Mouse (Mus musculus): ENCODE results near the gene Nin. TPM values are rescaled to one million over a fixed set of nuclear protein-coding genes. Genes with fewer than 3 reads are reported as not detected.

Gene Nin
- polyA plus RNA-seq, 1 experiment from 2014 or later = 13.9 TPM

GRCm38 (mm10) chr12:70040981-70041380, 72.5 kb downstream of the Nin start:
- H3K4me1 ChIP-seq = no peaks in the 10 kb centered on the region
- no peak overlapping the region for H3K9ac ChIP-seq
- H3K9me3 ChIP-seq (replicated peaks) = no peaks in the 10 kb centered on the region
- no peaks in the 10 kb centered on the region for H3K27me3 ChIP-seq
- no peak overlapping the region for H3K27ac ChIP-seq
- 60% methylated on average over 6 of the region's 6 CpGs for WGBS
- ATAC-seq (replicated peaks; ENCODE audit: low FRiP score) = no peak
- no peak overlapping the region for H3K4me2 ChIP-seq
- peaks cover 68% of the 10 kb centered on the region for H3K36me3 ChIP-seq
- no peak overlapping the region for H3K4me3 ChIP-seq (replicated peaks)

GRCm38 (mm10) chr12:70036722-70037305, 76.7 kb downstream of the Nin start:
- no peak overlapping the region for H3K27ac ChIP-seq
- 95% methylated on average over 19 of the region's 19 CpGs for WGBS

GRCm38 (mm10) chr12:70026233-70026632, 87.3 kb downstream of the Nin start:
- H3K36me3 ChIP-seq = peaks cover 75% of the 10 kb centered on the region

More at GRCm38 (mm10) chr12:70036722-70037305, 76.7 kb downstream of the Nin start:
- Histone ChIP-seq H3K4me2 (no peak overlapping the region), H3K9me3 (replicated peaks) (no peaks in the 10 kb centered on the region), H3K4me3 (replicated peaks) (no peak overlapping the region), H3K4me1 (no peaks in the 10 kb centered on the region), H3K27me3 (no peaks in the 10 kb centered on the region), H3K9ac (no peak overlapping the region), H3K36me3 (peaks cover 59% of the 10 kb centered on the region)
- no peak for ATAC-seq (replicated peaks; ENCODE audit: low FRiP score)

GRCm38 (mm10) chr12:70025431-70025830, 88.1 kb downstream of the Nin start:
- Histone ChIP-seq H3K4me1 (0 out of 2 replicates have a peak, but pooled peaks cover 4% of the 10 kb centered on the region), H3K4me3 (replicated peaks) (no peak overlapping the region), H3K36me3 (peaks cover 76% of the 10 kb centered on the region), H3K27ac (no peak overlapping the region), H3K27me3 (no peaks in the 10 kb centered on the region), H3K9me3 (replicated peaks) (no peaks in the 10 kb centered on the region), H3K4me2 (no peak overlapping the region), H3K9ac (no peak overlapping the region)
- WGBS = 86% methylated on average over 6 of the region's 6 CpGs
- ATAC-seq (replicated peaks; ENCODE audit: low FRiP score) = no peak

More at GRCm38 (mm10) chr12:70026233-70026632, 87.3 kb downstream of the Nin start:
- Histone ChIP-seq H3K9me3 (replicated peaks) (no peaks in the 10 kb centered on the region), H3K4me1 (0 out of 2 replicates have a peak, but pooled peaks cover 4% of the 10 kb centered on the region), H3K27me3 (no peaks in the 10 kb centered on the region), H3K27ac (no peak overlapping the region), H3K4me3 (replicated peaks) (no peak overlapping the region), H3K9ac (no peak overlapping the region), H3K4me2 (no peak overlapping the region)
- ATAC-seq (replicated peaks; ENCODE audit: low FRiP score) = no peak

GRCm38 (mm10) chr12:70023580-70023979, 89.9 kb downstream of the Nin start:
- Histone ChIP-seq H3K27ac (no peak overlapping the region), H3K27me3 (no peaks in the 10 kb centered on the region), H3K36me3 (peaks cover 78% of the 10 kb centered on the region), H3K4me1 (no peaks in the 10 kb centered on the region), H3K4me2 (no peak overlapping the region), H3K9ac (no peak overlapping the region), H3K4me3 (replicated peaks) (no peak overlapping the region), H3K9me3 (replicated peaks) (no peaks in the 10 kb centered on the region)
- ATAC-seq (replicated peaks; ENCODE audit: low FRiP score) = no peak
- 80% methylated on average over 4 of the region's 4 CpGs for WGBS

- WGBS = 76% methylated on average over 4 of the region's 4 CpGs
- H3K4me1 ChIP-seq = no peaks in the 10 kb centered on the region
- H3K9me3 ChIP-seq (replicated peaks) = no peaks in the 10 kb centered on the region
- no peak for ATAC-seq (replicated peaks; ENCODE audit: low FRiP score)
- no peaks in the 10 kb centered on the region for H3K27me3 ChIP-seq
- no peak overlapping the region for H3K9ac ChIP-seq
- H3K36me3 ChIP-seq = peaks cover 68% of the 10 kb centered on the region
- H3K4me3 ChIP-seq (replicated peaks) = no peak overlapping the region
- H3K4me2 ChIP-seq = no peak overlapping the region
- H3K27ac ChIP-seq = no peak overlapping the region
Observed at GRCm38 (mm10) chr12:70018153-70018552, 95.4 kb downstream of the Nin start.

GRCm38 (mm10) chr12:70015936-70016335, 97.6 kb downstream of the Nin start:
- ATAC-seq (replicated peaks; ENCODE audit: low FRiP score) = no peak
- Histone ChIP-seq H3K4me3 (replicated peaks) (no peak overlapping the region), H3K27me3 (no peaks in the 10 kb centered on the region), H3K27ac (no peak overlapping the region), H3K9ac (no peak overlapping the region), H3K36me3 (peaks cover 62% of the 10 kb centered on the region), H3K4me2 (no peak overlapping the region), H3K4me1 (no peaks in the 10 kb centered on the region), H3K9me3 (replicated peaks) (no peaks in the 10 kb centered on the region)
- 80% methylated on average over 4 of the region's 4 CpGs for WGBS

- no peak for ATAC-seq (replicated peaks; ENCODE audit: low FRiP score)
- no peak overlapping the region for H3K9ac ChIP-seq
- H3K4me3 ChIP-seq (replicated peaks) = no peak overlapping the region
- no peaks in the 10 kb centered on the region for H3K9me3 ChIP-seq (replicated peaks)
- peaks cover 33% of the 10 kb centered on the region for H3K36me3 ChIP-seq
- no peak overlapping the region for H3K4me2 ChIP-seq
- no peaks in the 10 kb centered on the region for H3K27me3 ChIP-seq
- WGBS = 68% methylated on average over 5 of the region's 5 CpGs
- no peaks in the 10 kb centered on the region for H3K4me1 ChIP-seq
- no peak overlapping the region for H3K27ac ChIP-seq
Observed at GRCm38 (mm10) chr12:70011681-70012080, 101.8 kb downstream of the Nin start.

- Histone ChIP-seq H3K27me3 (no peaks in the 10 kb centered on the region), H3K4me1 (no peaks in the 10 kb centered on the region), H3K27ac (no peak overlapping the region), H3K36me3 (peaks cover 26% of the 10 kb centered on the region), H3K9me3 (replicated peaks) (no peaks in the 10 kb centered on the region), H3K9ac (no peak overlapping the region), H3K4me2 (no peak overlapping the region), H3K4me3 (replicated peaks) (no peak overlapping the region)
- no peak for ATAC-seq (replicated peaks; ENCODE audit: low FRiP score)
- WGBS = 97% methylated on average over 4 of the region's 4 CpGs
Observed at GRCm38 (mm10) chr12:70010356-70010755, 103.2 kb downstream of the Nin start.

GRCm38 (mm10) chr12:70005103-70005502, 108.4 kb downstream of the Nin start:
- H3K9ac ChIP-seq = no peak overlapping the region
- no peak overlapping the region for H3K4me2 ChIP-seq
- no peak for ATAC-seq (replicated peaks; ENCODE audit: low FRiP score)
- H3K4me1 ChIP-seq = no peaks in the 10 kb centered on the region
- WGBS = 74% methylated on average over 4 of the region's 4 CpGs
- no peak overlapping the region for H3K27ac ChIP-seq
- H3K4me3 ChIP-seq (replicated peaks) = no peak overlapping the region
- H3K36me3 ChIP-seq = no peaks in the 10 kb centered on the region
- H3K27me3 ChIP-seq = no peaks in the 10 kb centered on the region
- H3K9me3 ChIP-seq (replicated peaks) = no peaks in the 10 kb centered on the region

GRCm38 (mm10) chr12:69998186-69998983, 115.1 kb downstream of the Nin start:
- Histone ChIP-seq H3K36me3 (no peaks in the 10 kb centered on the region), H3K27ac (no peak overlapping the region), H3K9ac (no peak overlapping the region), H3K4me3 (replicated peaks) (no peak overlapping the region), H3K4me1 (peaks cover 3% of the 10 kb centered on the region; the same call in 1 of the 2 replicates), H3K9me3 (replicated peaks) (no peaks in the 10 kb centered on the region), H3K27me3 (no peaks in the 10 kb centered on the region), H3K4me2 (no peak overlapping the region)
- WGBS = 66% methylated on average over 13 of the region's 13 CpGs
- ATAC-seq (replicated peaks; ENCODE audit: low FRiP score) = no peak

- no peaks in the 10 kb centered on the region for H3K36me3 ChIP-seq
- H3K9me3 ChIP-seq (replicated peaks) = no peaks in the 10 kb centered on the region
- no peak overlapping the region for H3K27ac ChIP-seq
- 80% methylated on average over 3 of the region's 3 CpGs for WGBS
- no peak overlapping the region for H3K4me2 ChIP-seq
- peaks cover 3% of the 10 kb centered on the region; the same call in 1 of the 2 replicates for H3K4me1 ChIP-seq
- H3K9ac ChIP-seq = no peak overlapping the region
- no peaks in the 10 kb centered on the region for H3K27me3 ChIP-seq
- no peak overlapping the region for H3K4me3 ChIP-seq (replicated peaks)
- ATAC-seq (replicated peaks; ENCODE audit: low FRiP score) = no peak
Observed at GRCm38 (mm10) chr12:69995382-69995781, 118.1 kb downstream of the Nin start.

All from kidney, embryonic 15.5 days (tissue).